Mouse (Mus musculus): Measurements from ENCODE around the gene Mrpl17. TPM values are rescaled to one million over a fixed set of nuclear protein-coding genes. Genes with fewer than 3 reads are reported as not detected.

Mrpl17 gene
- polyA plus RNA-seq, 1 experiment from 2014 or later: 210 TPM

DNA sequence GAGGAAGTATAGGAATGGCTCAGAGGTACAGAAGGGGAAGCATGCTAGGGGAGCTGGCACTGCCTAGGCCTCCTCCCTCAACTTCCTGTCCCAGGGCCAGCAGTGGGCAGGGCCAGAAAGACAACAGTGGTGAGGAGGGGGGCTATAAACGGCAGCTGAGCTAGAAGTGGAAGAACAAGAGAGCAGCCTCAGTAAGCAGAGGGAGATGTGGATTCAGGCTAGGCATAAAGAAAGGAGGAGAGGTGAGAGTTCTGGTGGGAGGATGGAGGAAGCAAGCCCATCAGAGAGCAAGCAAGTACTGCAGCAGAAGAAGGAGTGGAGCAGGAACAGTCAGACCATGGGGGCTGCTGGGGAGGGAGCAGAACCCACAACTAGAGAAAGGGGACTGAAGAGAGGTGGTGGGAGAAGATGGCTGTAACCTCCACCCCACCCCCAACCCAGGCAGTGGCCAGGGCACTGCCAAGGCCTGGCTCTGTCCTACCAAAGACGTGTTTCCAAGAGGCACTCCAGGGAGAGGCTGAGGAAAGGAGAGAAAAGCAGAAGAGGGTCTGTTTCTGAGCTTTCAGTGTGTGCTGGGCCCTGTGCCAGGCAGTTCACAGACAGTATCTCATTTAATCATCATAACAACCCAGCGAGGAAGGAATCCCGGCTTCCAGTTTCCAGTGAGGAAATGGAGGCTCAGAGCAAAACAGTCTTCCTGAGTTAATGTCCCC is 32.2 kb downstream of the Mrpl17 start:
- Histone ChIP-seq H3K27ac (peak overlapping the region; percentile 72), H3K4me3 (peak overlapping the region; percentile 10; the same call in 1 of the 2 replicates), H3K4me2 (peak overlapping the region; percentile 43), H3K27me3 (no peaks in the 10 kb centered on the region), H3K4me1 (replicated peaks) (peaks cover 90% of the 10 kb centered on the region), H3K36me3 (peaks cover 70% of the 10 kb centered on the region), H3K9me3 (no peaks in the 10 kb centered on the region), H3K9ac (peak overlapping the region; percentile 66)
- 39% methylated on average over 4 of the region's 4 CpGs for WGBS
- ATAC-seq (ENCODE audit: low FRiP score): peak; percentile 83

DNA sequence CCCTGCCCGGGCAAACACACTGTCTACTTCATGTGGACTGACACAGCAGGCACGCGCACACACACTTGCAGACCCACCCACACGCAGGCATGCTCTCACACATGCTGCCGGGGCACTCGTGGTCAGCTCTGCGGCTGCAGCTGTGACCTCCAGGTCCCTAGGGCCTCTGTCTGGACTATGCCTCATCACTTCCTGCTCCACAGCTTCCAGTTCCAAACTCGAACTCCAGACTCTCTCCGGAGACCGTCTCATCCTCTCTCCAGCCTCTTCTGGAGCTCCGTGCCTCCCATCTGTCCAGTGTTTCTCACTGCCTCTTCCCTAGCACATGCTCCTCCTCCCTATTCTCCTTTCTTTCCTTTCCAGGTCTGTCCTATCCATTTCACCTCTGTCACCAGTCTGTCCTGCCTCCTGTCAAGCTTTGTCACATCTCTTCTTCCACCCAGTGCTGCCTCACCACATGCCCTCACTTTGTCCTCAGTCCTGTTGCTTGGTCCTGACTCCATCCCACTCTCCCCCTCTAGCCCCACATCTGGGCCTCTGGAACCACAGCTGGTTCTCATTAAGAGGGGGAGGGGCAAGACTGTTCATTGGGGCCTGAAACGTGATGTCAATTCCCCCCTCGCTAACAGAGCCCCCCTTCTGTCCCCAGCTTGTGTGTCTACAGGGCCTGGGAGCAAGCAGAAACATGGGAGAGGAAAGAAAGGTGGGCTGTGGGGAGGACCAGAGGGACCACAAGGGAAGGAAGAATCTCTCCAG is 32.9 kb downstream of the Mrpl17 start:
- Histone ChIP-seq H3K4me3 (peak overlapping the region; percentile 14; the same call in 1 of the 2 replicates), H3K27ac (peak overlapping the region; percentile 72), H3K9ac (peak overlapping the region; percentile 66), H3K4me2 (peak overlapping the region; percentile 43), H3K4me1 (replicated peaks) (peaks cover 87% of the 10 kb centered on the region), H3K36me3 (peaks cover 69% of the 10 kb centered on the region), H3K9me3 (no peaks in the 10 kb centered on the region), H3K27me3 (no peaks in the 10 kb centered on the region)
- peak; percentile 43 for ATAC-seq (ENCODE audit: low FRiP score)
- WGBS: 44% methylated on average over 13 of the region's 13 CpGs

DNA sequence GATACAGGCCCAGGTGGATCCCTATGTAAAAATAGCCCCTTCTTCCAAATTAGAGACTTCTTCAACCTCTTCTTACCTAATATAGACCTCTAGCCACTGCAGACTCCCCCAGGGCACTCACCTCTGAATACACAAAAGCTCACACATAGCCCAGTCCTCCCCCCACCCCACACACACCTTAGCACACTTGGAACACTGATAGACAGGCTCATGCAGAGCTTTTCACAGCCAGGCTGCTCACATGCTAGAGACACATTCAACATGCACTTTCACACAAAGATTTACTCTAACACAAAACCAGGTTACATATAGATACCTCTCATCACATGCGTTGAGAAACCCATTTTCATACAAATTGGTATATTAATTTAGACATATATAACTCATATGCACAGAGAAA is 33.6 kb downstream of the Mrpl17 start:
- Histone ChIP-seq H3K27ac (no peak overlapping the region), H3K27me3 (no peaks in the 10 kb centered on the region), H3K9ac (no peak overlapping the region), H3K4me1 (replicated peaks) (peaks cover 81% of the 10 kb centered on the region), H3K36me3 (peaks cover 69% of the 10 kb centered on the region), H3K9me3 (no peaks in the 10 kb centered on the region), H3K4me3 (no peak overlapping the region), H3K4me2 (peak overlapping the region; percentile 43)
- 78% methylated on average over 1 of the region's 1 CpGs for whole genome bisulfite sequencing
- no peak for ATAC-seq (ENCODE audit: low FRiP score)

DNA sequence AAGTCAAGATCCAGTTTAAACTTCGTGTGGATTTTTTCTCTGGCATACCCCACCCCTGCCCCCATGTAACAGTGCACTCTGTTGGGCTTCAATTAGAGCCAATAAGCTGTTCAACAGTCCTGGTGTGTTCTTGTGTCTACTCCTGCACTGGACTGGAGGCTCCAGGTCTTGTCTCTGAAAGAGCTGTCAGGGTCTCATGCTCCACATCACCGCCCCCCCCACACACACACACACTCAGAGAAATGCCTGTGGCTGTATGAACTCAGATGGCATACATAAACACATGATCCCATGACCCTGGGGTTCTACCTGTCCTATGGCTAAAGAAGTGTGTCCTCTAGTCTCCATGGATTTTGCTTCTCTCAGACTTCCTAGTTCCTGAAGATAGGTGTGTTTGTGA is 34.9 kb downstream of the Mrpl17 start:
- Histone ChIP-seq H3K9me3 (no peaks in the 10 kb centered on the region), H3K4me1 (replicated peaks) (peaks cover 82% of the 10 kb centered on the region), H3K27ac (no peak overlapping the region), H3K27me3 (no peaks in the 10 kb centered on the region), H3K9ac (no peak overlapping the region), H3K36me3 (peaks cover 69% of the 10 kb centered on the region), H3K4me3 (no peak overlapping the region), H3K4me2 (no peak overlapping the region)
- WGBS: 91% methylated on average over 2 of the region's 2 CpGs
- ATAC-seq (ENCODE audit: low FRiP score): no peak

DNA sequence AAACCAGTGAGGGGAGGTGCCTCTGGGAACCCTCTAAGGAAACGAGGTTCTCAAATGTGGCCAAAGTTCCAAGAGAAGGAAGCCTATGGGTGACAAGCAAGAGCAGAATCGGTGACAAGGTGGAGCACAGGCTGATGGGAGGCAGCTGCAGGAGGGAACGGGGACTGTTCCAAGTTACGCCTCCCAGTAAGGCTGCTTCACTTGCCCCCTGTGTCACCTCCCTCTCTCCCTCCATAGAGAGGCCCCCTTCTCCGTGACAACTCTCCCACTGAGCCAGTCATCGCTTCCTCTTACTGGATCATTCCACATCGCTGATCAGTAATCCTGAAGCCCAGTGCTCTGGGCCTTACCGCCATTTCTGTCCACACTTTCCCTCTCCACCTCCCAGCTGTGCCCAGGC is 36.2 kb downstream of the Mrpl17 start:
- peak overlapping the region; percentile 19; the same call in 1 of the 2 replicates for H3K27ac ChIP-seq
- H3K4me3 ChIP-seq: no peak overlapping the region
- no peak overlapping the region for H3K4me2 ChIP-seq
- 49% methylated on average over 8 of the region's 8 CpGs for WGBS
- H3K27me3 ChIP-seq: no peaks in the 10 kb centered on the region
- H3K9me3 ChIP-seq: no peaks in the 10 kb centered on the region
- no peak for ATAC-seq (ENCODE audit: low FRiP score)
- H3K9ac ChIP-seq: no peak overlapping the region
- H3K36me3 ChIP-seq: peaks cover 68% of the 10 kb centered on the region
- peaks cover 82% of the 10 kb centered on the region for H3K4me1 ChIP-seq (replicated peaks)

DNA sequence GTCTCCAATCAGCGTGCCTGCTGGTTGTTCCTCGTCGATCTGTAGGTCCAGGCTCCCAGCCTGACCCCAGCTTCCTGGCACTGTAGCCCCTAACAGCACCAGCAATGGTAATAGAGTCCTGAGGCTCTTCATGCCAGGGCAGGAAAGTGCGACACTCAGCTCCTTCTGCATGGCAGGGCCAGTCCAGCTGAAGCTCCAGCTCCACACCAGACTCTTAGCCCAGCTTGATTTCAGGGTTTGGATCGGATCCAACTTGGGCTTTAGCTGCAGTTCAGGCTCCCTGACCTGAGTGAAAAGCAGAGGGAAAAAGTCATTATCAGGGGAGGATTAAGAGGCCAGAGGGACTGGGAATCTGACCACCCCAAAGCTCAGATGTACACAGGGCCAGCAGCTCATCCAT is 37.9 kb downstream of the Mrpl17 start:
- no peak overlapping the region for H3K4me3 ChIP-seq
- H3K9me3 ChIP-seq: no peaks in the 10 kb centered on the region
- H3K36me3 ChIP-seq: peaks cover 69% of the 10 kb centered on the region
- H3K27ac ChIP-seq: no peak overlapping the region
- no peak overlapping the region for H3K4me2 ChIP-seq
- ATAC-seq (ENCODE audit: low FRiP score): no peak
- H3K9ac ChIP-seq: no peak overlapping the region
- no peaks in the 10 kb centered on the region for H3K27me3 ChIP-seq
- 83% methylated on average over 5 of the region's 5 CpGs for WGBS
- peaks cover 81% of the 10 kb centered on the region for H3K4me1 ChIP-seq (replicated peaks)

DNA sequence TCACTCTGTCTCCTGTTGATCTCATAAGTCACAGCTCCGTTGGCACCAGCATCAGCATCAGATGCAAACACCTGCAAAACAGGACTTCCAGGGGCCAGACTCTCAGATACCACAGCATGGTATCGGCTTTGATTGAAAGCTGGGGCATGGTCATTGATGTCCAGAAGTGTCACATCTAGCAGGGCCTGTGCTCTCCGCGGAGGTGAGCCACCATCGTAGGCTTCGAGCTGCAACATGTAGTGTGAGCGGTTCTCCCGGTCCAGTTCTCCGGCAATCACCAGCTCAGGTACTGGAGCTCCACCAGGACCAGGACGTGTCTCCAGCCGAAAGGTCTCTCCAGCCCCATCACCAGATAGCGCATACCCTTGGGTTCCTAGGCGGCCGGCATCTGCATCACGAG is 38.6 kb downstream of the Mrpl17 start:
- no peak overlapping the region for H3K9ac ChIP-seq
- H3K9me3 ChIP-seq: no peaks in the 10 kb centered on the region
- 96% methylated on average over 15 of the region's 15 CpGs for WGBS
- H3K27me3 ChIP-seq: no peaks in the 10 kb centered on the region
- H3K27ac ChIP-seq: no peak overlapping the region
- no peak overlapping the region for H3K4me2 ChIP-seq
- H3K4me1 ChIP-seq (replicated peaks): peaks cover 81% of the 10 kb centered on the region
- ATAC-seq (ENCODE audit: low FRiP score): no peak
- peaks cover 72% of the 10 kb centered on the region for H3K36me3 ChIP-seq
- no peak overlapping the region for H3K4me3 ChIP-seq

DNA sequence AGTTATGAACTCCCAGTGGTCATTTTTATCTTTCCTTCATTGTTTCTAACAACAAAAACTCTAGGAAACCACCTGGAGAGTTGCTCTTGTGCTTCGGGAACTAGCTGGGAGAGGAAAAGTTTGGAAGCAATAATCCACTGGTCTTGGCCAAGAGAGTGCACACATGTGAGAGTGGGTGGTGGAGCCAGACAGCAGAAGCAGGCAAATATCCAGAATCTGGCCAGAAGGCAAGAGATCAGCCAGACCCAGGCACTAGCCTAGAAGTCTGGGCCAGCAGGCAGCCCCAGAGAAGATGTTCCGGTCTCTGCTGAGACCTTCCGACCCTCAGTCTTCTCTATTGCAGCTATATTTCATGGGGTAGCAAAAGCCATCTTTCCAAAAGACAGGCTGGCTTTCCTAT is 40.9 kb downstream of the Mrpl17 start:
- no peak overlapping the region for H3K27ac ChIP-seq
- H3K27me3 ChIP-seq: peaks cover 9% of the 10 kb centered on the region
- no peaks in the 10 kb centered on the region for H3K9me3 ChIP-seq
- no peak overlapping the region for H3K9ac ChIP-seq
- H3K4me2 ChIP-seq: no peak overlapping the region
- 81% methylated on average over 3 of the region's 3 CpGs for WGBS
- H3K4me1 ChIP-seq (replicated peaks): peaks cover 73% of the 10 kb centered on the region
- no peak for ATAC-seq (ENCODE audit: low FRiP score)
- no peak overlapping the region for H3K4me3 ChIP-seq
- H3K36me3 ChIP-seq: peaks cover 77% of the 10 kb centered on the region

DNA sequence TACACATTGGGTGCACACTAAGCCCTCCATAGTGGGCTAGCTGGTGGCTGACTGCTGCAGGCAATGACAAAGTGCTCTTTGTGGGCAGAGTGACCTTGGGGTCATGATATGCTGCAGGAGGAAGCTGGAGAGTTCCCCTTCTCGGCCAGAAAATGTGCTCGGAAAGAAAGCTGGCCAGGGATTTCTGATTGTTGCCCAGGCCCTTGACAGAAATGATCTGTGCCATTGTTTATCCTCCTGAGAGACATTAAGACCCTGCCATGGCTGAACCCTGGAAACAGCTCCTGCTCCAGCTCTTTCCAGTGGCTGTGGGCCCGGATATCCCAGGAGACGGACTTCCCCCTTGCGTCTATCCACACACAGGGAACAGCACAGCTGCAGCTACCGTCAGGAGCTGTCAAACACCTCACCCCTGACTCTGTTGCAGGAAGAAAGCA is 43.2 kb downstream of the Mrpl17 start:
- no peaks in the 10 kb centered on the region for H3K9me3 ChIP-seq
- H3K27ac ChIP-seq: peak overlapping the region; percentile 53; the same call in 1 of the 2 replicates
- peaks cover 90% of the 10 kb centered on the region for H3K36me3 ChIP-seq
- peak overlapping the region; percentile 34 for H3K4me2 ChIP-seq
- H3K9ac ChIP-seq: peak overlapping the region; percentile 44
- ATAC-seq (ENCODE audit: low FRiP score): peak; percentile 65
- 7% methylated on average over 6 of the region's 6 CpGs for WGBS
- H3K27me3 ChIP-seq: peaks cover 23% of the 10 kb centered on the region
- peaks cover 58% of the 10 kb centered on the region for H3K4me1 ChIP-seq (replicated peaks)
- no peak overlapping the region for H3K4me3 ChIP-seq

DNA sequence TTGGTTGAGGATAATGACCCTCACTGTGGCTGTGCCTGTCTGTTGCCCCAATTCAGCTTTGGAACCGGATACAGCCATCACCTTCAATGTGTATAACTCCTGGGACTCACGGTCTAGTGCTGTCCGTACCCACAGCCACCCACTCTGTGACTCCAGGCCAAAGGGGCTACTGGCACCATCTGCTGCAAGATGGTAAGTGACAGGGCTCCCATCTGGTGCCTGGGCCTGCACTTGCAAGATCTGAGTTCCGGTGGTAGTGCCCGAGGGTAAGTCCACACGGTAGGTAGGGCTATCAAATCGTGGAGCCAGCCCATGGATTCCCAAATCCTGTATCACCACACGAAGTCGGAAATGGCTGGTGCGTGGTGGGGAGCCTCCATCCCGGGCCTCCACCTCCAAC is 46.6 kb downstream of the Mrpl17 start:
- WGBS: 83% methylated on average over 11 of the region's 11 CpGs
- Histone ChIP-seq H3K27ac (no peak overlapping the region), H3K4me3 (no peak overlapping the region), H3K27me3 (peaks cover 23% of the 10 kb centered on the region), H3K9ac (no peak overlapping the region), H3K4me1 (replicated peaks) (peaks cover 37% of the 10 kb centered on the region), H3K9me3 (no peaks in the 10 kb centered on the region), H3K36me3 (peaks cover 85% of the 10 kb centered on the region), H3K4me2 (no peak overlapping the region)
- ATAC-seq (ENCODE audit: low FRiP score): no peak

DNA sequence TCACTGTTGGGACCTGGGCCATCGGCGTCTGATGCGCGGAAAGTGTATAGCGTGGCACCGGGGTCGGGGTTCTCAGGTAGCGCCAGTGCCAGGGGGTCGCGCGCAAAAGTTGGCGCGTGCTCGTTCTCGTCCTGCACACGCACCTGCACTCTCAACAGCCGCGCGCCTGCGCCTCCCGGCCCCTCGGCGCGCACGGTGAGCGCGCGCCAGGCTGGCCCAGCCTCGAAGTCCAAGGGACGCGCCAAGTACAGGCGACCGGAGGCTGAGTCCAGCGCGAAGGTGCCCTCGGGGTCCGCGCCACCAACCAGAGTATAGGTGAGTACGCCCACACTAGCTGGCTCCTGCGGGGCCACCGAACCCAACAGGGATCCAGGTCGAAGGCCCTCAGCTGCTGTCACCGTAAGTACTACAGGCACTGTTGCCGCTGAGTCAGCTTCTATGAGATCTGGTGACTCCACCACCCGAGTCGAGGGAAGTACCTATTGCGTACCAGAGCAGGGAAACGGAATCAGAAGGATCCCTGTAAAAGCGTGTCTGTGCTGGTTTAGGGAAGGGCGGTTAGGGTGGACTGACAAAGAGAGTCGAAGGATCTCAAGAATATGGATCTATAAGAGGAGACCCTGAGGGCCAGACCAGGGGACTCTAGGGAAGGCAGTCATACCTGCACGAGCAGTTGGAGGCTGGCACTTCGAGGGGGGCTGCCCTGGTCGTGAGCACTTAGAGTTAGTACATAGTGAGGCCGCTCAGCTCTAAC is 48.2 kb downstream of the Mrpl17 start:
- peaks cover 87% of the 10 kb centered on the region for H3K36me3 ChIP-seq
- 22% methylated on average over 55 of the region's 55 CpGs for WGBS
- H3K4me1 ChIP-seq (replicated peaks): peaks cover 21% of the 10 kb centered on the region
- 0 out of 2 replicates have a peak, but pooled peaks have one; percentile 4 for ATAC-seq (ENCODE audit: low FRiP score)
- H3K27me3 ChIP-seq: peaks cover 23% of the 10 kb centered on the region
- H3K4me3 ChIP-seq: no peak overlapping the region; the same call in 1 of the 2 replicates
- H3K27ac ChIP-seq: no peak overlapping the region
- peak overlapping the region; percentile 21; the same call in 1 of the 2 replicates for H3K4me2 ChIP-seq
- no peak overlapping the region for H3K9ac ChIP-seq
- H3K9me3 ChIP-seq: no peaks in the 10 kb centered on the region
